Mouse (Mus musculus): ENCODE results near the gene Hfm1.

The Hfm1 gene

GRCm38 (mm10) chr5:106843906-106844305 is 82.2 kb downstream of the Hfm1 start:
- DNase-seq (ENCODE audit: low spot score in 2 of 2): no peak

- no peak for DNase-seq (ENCODE audit: low spot score in 2 of 2)
Measured at GRCm38 (mm10) chr5:106833025-106833424, 93.1 kb downstream of the Hfm1 start.

DNA sequence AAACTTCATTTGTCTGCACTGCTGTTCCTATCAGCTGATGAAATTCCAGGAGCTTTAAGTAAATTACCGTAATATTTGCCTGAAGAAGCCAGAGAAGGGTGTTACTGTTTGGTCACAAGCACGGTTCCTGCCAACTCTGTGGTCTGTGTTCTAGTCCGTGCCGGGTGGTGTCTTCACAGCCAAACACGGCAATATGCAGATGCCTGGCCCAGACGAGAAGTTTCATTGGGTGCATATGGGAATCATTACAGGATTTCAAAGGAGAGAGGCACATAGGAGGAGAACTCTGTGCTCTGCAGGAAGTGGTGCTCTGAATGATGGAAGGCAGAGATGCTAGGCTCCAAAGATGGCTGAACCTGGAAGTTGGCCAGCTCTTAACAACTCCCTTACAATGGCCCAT is 94.7 kb downstream of the Hfm1 start:
- DNase-seq (ENCODE audit: low spot score in 2 of 2): no peak

DNA sequence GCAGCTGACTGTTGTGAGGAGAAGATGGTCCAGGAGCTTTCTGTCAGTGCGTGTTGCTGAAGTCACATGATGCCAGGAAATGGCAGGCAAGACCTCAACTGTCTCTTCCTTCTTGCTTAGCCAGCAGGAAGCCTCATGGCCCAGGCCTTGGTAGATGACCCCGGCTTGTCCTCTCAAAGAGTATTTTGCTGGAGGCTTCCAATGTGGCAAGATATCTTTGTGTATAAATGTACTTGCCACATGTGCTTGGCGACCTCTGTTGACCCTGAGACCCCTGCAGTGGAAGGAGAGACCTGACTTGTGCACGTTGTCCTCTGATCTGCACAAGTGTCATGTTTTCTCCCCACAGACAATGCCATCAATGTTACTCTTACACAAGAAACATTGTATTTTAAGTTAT is 95.3 kb downstream of the Hfm1 start:
- DNase-seq (ENCODE audit: low spot score in 2 of 2): no peak

DNA sequence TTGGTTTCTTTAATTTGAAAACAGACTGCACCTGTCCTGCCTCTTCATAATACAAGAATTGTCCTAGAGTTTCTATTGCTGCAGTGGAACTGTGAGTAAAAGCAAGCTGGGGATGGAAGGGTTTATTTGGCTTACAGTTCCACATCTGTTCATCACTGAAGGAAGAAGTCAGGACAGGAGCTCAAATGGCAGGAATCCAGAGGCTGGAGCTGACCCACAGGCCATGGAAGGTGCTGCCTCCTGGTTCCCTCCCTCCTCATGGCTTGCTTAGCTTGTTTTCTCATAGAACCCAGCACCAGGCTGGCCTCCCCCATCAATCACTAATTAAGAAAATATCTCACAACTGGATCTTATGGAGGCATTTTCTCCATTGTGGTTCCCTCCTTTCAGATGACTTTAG is 99.4 kb downstream of the Hfm1 start:
- no peak for DNase-seq (ENCODE audit: low spot score in 2 of 2)

- no peak for DNase-seq (ENCODE audit: low spot score in 2 of 2)
Measured at GRCm38 (mm10) chr5:106826044-106826443, 100.1 kb downstream of the Hfm1 start.

DNA sequence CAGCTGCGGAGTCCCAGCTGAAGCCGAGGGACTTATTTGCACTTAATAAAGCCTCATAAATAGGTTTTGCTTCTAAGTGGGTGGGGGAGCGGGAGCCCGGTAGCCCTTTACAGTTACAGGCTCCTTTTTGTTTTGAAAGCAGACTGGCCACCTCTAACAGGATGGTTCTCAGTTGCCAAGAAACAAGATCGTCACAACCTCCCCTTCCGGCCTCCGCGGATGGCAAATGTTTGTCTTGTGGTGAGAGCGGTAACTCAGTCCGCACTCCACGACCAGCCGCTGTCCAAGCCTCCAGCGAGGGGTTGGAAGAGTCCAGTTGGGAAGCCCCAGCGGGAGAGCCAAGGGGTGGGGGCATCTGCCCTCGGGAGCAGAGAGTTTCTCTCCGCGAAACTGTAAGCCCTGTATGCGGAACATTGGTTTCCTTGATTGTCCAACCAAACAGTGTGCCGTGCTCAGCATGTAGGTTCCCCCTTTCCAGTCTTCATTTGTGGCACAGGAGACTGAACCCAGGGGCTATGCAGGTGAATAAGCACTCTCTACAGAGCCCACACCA is 100.7 kb downstream of the Hfm1 start:
- peak in 1 of 2 experiments; percentile 5 for DNase-seq (ENCODE audit: low spot score in 2 of 2)

DNA sequence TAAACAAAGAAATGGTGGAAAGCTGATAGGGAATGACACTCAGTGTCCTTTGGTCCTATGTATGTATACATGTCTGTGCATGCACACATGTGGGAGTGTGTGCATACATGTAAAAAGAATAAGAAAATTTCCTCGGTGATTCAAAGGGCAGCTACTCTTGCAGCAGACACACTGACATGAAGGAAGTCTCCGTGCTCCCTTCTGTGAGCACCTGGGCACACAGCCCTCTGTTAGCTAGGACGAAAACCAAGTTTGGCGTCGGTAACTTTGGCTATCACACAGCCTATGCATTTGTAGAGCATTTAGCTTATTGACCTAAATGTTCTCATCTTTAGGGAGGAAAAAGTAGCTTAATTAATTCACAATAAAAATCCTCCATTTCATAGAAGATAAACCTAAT is 101.4 kb downstream of the Hfm1 start:
- DNase-seq (ENCODE audit: low spot score in 2 of 2): no peak

GRCm38 (mm10) chr5:106819630-106820029 is 106.5 kb downstream of the Hfm1 start:
- DNase-seq (ENCODE audit: low spot score in 2 of 2): no peak

- DNase-seq (ENCODE audit: low spot score in 2 of 2): no peak
Measured at GRCm38 (mm10) chr5:106815923-106816654, 110.0 kb downstream of the Hfm1 start.

- no peak for DNase-seq (ENCODE audit: low spot score in 2 of 2)
Measured at GRCm38 (mm10) chr5:106814611-106815010, 111.5 kb downstream of the Hfm1 start.

- no peak for DNase-seq (ENCODE audit: low spot score in 2 of 2)
Measured at GRCm38 (mm10) chr5:106803094-106803493, 123.0 kb downstream of the Hfm1 start.

- peak; percentile 81 to 84 for DNase-seq (ENCODE audit: low spot score in 2 of 2)
Measured at GRCm38 (mm10) chr5:106801886-106802798, 124.0 kb downstream of the Hfm1 start.

DNA sequence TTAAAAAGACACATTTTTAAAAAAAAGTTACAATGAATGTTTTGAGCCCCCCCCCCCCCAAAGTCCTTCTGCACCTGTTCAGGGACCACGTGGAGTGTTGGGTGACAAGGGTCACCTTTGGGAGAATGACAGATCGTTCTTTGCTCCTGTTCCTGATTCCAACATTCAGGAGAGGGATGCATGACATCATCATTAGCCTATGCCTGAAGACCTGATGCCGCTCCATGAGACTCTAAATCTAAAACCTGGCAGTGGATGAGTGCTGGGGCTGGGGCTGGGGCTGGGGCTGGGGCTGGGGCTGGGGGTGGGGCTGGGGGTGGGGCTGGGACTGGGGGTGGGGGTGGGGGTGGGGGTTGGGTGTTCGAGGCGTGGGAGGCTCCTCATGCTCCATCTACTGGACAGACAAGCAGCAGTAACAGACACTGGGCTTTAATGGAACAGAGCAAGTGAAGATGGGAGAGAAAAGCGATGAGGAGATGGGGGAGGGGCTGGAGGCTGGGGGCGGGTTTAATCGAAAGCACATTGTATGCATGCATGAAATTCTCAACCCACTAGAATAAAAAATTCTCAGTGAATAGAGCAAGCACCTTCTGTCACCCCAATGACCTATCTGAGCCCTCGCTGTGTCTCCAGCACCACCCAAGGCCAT is 124.8 kb downstream of the Hfm1 start:
- DNase-seq (ENCODE audit: low spot score in 2 of 2): no peak

GRCm38 (mm10) chr5:106797896-106798295 is 128.2 kb downstream of the Hfm1 start:
- no peak for DNase-seq (ENCODE audit: low spot score in 2 of 2)

GRCm38 (mm10) chr5:106791241-106791572 is 134.9 kb downstream of the Hfm1 start:
- no peak for DNase-seq (ENCODE audit: low spot score in 2 of 2)

DNA sequence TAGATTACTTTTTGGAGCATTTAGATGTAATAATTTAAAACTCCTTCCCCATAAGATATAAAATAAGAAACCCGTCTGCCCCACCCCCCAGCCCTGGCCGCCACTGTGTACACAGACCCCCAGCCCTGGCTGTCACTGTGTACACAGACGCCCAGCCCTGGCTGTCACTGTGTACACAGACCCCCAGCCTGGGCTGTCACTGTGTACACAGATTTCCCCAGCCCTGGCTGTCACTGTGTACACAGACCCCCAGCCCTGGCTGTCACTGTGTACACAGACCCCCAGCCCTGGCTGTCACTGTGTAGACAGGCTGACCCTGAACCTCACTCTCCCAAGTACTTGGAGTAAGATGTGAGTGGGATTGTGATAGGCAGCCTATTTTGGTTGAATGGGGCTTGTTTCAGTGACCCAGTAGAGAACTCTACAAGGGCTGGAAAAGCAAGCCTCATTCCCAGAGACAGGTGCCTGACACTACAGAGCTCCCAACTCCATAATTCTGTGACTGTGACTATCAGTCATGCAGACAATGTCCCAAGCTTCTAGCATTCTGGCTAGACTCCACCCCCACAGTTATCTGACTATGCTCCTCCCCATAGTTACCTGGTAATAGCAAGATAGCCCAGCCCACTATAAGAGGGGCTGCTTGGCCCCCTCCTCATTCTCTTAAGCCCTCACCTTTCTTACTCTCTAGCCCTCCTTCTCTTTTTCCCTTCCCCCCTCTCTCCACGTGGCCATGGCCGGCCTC is 135.5 kb downstream of the Hfm1 start:
- no peak for DNase-seq (ENCODE audit: low spot score in 2 of 2)
